Mouse (Mus musculus) CD4-positive, CD25-positive, alpha-beta regulatory T cell (primary cell): ENCODE data around the gene Lhfpl1. TPM values are rescaled to one million over a fixed set of nuclear protein-coding genes. Genes with fewer than 3 reads are reported as not detected.

Source experiments
- polyA plus RNA-seq: library from polyadenylated mRNA; unstranded; fragments of 100-300 nt; shearing (Covaris generic); gene quantifications from one replicate; pipeline ENCODE4 v1.2.1, GENCODE M21; 2017

Lhfpl1 gene
- 1.5 TPM for polyA plus RNA-seq

GRCm38 (mm10) chrX:145348377-145349203 lies at the start of gene Lhfpl1:
TSS of gene Lhfpl1 (minus strand) at chrX:145349089.

Other genes with a start within 250 kb of the Lhfpl1 start
- 0.17 TPM for gene Amot, start 156.1 kb upstream of the Lhfpl1 start, polyA plus RNA-seq